Mouse (Mus musculus) ES-Bruce4 (cell line): Measurements from ENCODE around the gene Ttc34.

Experiments
- CTCF ChIP-seq: IDR thresholded peaks from one replicate; pipeline ENCODE4 v1.8.1; 2011; ENCODE audit warnings: low read depth, low read length
- EP300 ChIP-seq: IDR thresholded peaks from 2 replicates; pipeline ENCODE4 v1.6.1; 2011; ENCODE audit warnings: low read depth, low read length; ENCODE audit not compliant: insufficient read depth

DNA sequence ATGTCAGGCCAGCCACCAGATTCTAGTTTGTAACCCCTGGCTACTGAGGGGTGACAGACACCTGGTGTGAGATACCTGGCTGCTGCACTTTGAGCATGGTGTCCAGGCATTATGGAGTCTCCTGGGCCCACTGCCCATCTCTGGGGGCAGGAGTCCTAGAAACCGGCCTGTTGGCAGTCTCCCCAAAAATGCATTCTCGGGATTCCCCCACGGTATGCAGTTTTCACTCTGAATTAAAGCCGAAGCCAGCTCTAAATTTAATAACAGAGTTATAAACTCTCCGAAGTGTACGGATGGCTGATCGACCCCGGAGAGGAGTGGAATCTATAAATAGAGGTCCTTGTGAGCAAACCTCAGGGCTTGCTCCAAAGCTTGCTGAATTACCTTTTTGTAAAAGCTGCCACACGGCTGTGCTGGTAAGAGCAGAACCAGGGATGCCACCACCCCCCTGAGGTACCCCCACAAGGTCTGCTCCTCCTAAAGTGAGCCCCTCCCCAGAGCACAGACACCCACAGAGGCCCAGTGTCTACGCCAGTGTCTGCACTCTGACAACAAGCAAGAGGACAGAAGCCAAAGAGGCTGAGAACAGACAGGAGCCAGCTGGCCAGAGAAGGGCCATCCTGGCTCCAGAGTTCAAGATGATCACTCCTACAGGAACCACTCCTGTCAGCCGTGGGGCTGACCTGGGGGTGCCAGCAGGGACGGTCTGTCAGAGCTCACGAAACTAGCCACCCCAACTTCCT is 49.1 kb upstream of the Ttc34 start:
- TF ChIP-seq CTCF, result no peak
- no peak for TF ChIP-seq EP300
